In the genomic region with DNA sequence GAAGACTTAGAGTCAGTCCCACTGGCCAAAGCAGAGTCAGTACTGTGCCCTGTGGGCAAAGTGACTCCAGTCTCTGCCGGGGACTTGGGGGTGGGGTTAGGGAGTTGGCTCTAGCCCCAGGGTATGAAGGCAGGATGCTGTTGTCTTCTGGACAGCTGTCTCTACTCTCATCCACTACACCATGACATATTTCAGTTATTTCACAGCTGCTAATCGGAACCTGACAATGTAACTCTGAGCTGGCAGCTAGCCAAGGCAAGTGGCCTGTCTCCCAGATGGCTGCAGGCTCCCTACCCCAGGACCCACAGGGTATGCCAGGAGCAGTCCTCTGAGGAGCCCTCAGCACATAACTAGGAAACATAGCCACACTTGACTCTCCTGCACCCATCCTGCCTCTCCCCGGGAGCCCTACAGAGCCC, we compare ENCODE assay signal across 9 mouse cellular contexts.
A peak's percentile ranks its signal among the peaks of the same experiment; 100 is the strongest.
DNase-seq lines count a peak whose midpoint lies in the region; ATAC-seq lines count a peak whose summit lies in the region.
"Had no signal": no experiment of that assay in that cellular context is flagged by ENCODE, and none has a peak within 500 bp of the region (broad histone marks: within the 10 kb centered on the region; RNA-seq: fewer than 3 reads in every experiment).

No protein-coding gene starts in this region.

- no peak overlapping the region for H3K4me3 ChIP-seq in hindbrain, embryonic 12.5 days
- H3K4me3 ChIP-seq in hindbrain, embryonic 10.5 days: no peak overlapping the region
- H3K4me3 ChIP-seq: forebrain, embryonic 15.5 days had no signal

- no peaks in the 10 kb centered on the region for H3K9me3 ChIP-seq in hindbrain, embryonic 12.5 days (replicated peaks)
- no peaks in the 10 kb centered on the region for H3K9me3 ChIP-seq in hindbrain, embryonic 10.5 days
- H3K9me3 ChIP-seq: forebrain, embryonic 15.5 days had no signal

- intact Hi-C loops in heart, postnatal 36 days (cut with DNase I): no loop called here

- no peak overlapping the region for H3K27ac ChIP-seq in hindbrain, embryonic 12.5 days
- H3K27ac ChIP-seq in hindbrain, embryonic 10.5 days: no peak overlapping the region
- H3K27ac ChIP-seq: forebrain, embryonic 15.5 days had no signal

- H3K4me2 ChIP-seq in hindbrain, embryonic 12.5 days (replicated peaks): no peak overlapping the region
- H3K4me2 ChIP-seq: forebrain, embryonic 15.5 days had no signal

- 0 out of 2 replicates have a peak, but pooled peaks have one; percentile 29 for ATAC-seq in hindbrain, embryonic 12.5 days (ENCODE audit: low FRiP score)
- ATAC-seq: forebrain, embryonic 15.5 days had no signal

- no peaks in the 10 kb centered on the region for H3K36me3 ChIP-seq in hindbrain, embryonic 12.5 days
- no peaks in the 10 kb centered on the region for H3K36me3 ChIP-seq in hindbrain, embryonic 10.5 days
- H3K36me3 ChIP-seq: forebrain, embryonic 15.5 days had no signal

- H3K27me3 ChIP-seq in hindbrain, embryonic 12.5 days: 0 out of 2 replicates have a peak, but pooled peaks cover 2% of the 10 kb centered on the region
- H3K27me3 ChIP-seq in hindbrain, embryonic 10.5 days (ENCODE audit: insufficient read depth, poor library complexity, severe bottlenecking): 0 out of 2 replicates have a peak, but pooled peaks cover 2% of the 10 kb centered on the region
- H3K27me3 ChIP-seq: forebrain, embryonic 15.5 days had no signal

- H3K4me1 ChIP-seq in hindbrain, embryonic 12.5 days: peaks cover 15% of the 10 kb centered on the region
- peaks cover 11% of the 10 kb centered on the region; the same call in 1 of the 2 replicates for H3K4me1 ChIP-seq in hindbrain, embryonic 10.5 days (replicated peaks)
- H3K4me1 ChIP-seq: forebrain, embryonic 15.5 days had no signal

- no peak for DNase-seq in hindbrain, embryonic 10.5 days (ENCODE audit: low spot score)
- DNase-seq in testis, postnatal 10 days (ENCODE audit: low spot score): peak; percentile 57
- no peak for DNase-seq in testis, postnatal 14 days (ENCODE audit: low spot score)
- peak; percentile 13 to 16 for DNase-seq in heart, postnatal 36 days
- no peak for DNase-seq in liver
- DNase-seq in spleen, adult 18-20 months: no peak
- DNase-seq in embryo, embryonic 10.5 days (ENCODE audit: low spot score): no peak

- 66% methylated on average over 3 of the region's 3 CpGs for WGBS in hindbrain, embryonic 12.5 days
- 82% methylated on average over 3 of the region's 3 CpGs for WGBS in hindbrain, embryonic 10.5 days

- no peak overlapping the region for H3K9ac ChIP-seq in hindbrain, embryonic 12.5 days
- H3K9ac ChIP-seq: forebrain, embryonic 15.5 days had no signal

Comparison
In these comparisons a context has a peak if more than half of its experiments do, and no peak if none do; other contexts are left out.
1. DNase-seq: peak in testis, postnatal 10 days (single experiment) and heart, postnatal 36 days (2 of 2); none in hindbrain, embryonic 10.5 days (single experiment), testis, postnatal 14 days (single experiment), liver (single experiment), spleen, adult 18-20 months (0 of 2) and embryo, embryonic 10.5 days (single experiment).